Mouse (Mus musculus): ENCODE measurements at regions not wholly inside any gene's neighbourhood (a gene's known extent, or its start where the extent isn't known, plus 50 kb on each side); places are given as distances from the start of the nearest gene placed in this dataset.

DNA sequence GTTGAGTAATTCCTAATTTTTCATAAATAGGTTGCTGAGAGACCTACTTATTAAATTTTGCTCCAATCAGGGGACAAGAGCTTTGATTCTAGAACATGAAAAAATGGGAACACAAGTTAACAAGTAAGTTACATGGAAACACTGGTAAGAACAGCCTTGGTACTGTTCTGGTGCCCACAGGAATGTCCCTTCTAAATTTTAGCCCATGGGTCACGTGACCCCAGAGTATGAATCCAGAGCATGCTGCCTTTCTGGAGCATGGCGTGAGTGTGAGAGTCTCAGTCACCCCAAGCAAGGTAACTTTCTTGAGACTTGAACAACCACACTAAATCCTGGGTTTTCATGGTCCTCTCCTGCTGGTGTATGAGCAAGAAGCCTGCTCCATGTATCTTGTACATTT is 263.7 kb upstream of the Actbl2 start:
- DNase-seq (ENCODE audit: low spot score): no peak

DNA sequence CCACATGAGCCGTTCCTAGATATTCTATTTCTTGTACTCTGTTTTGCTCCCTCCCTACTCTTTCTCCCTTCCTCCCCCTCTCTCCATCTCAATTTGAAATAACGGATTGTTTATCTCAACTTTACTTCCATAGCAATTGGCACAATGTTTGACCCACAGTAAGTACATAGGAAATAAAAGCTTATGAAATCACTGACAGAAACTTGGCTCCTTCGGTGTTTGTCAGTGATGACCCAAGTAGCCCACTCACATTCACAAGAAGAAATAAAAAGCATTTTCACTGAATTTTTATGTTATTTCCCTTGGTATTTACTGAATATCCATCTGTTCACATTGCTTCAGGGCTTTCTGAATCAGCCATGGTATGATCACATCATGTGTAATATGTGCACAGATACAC is 260.2 kb upstream of the Actbl2 start:
- no peak for DNase-seq (ENCODE audit: low spot score)

DNA sequence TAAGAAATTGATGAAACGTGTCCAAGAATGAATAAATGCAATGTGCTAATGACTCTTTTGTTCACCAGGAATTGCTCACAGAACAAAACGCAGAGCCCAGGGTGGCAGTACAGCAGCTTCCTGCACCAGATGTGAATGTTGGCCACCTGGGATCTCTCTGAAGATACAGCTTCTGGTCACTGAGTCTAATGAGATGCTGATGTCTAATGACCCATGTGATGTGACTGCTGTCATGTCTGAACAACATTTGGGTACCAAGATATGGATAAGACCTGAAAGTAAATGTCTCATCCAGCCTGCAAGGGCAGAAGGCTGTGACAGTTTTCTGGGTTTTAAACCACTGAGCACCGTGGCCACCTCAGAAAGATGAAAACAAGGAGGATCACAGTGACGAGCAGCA is 252.1 kb upstream of the Actbl2 start:
- no peak for DNase-seq (ENCODE audit: low spot score)

DNA sequence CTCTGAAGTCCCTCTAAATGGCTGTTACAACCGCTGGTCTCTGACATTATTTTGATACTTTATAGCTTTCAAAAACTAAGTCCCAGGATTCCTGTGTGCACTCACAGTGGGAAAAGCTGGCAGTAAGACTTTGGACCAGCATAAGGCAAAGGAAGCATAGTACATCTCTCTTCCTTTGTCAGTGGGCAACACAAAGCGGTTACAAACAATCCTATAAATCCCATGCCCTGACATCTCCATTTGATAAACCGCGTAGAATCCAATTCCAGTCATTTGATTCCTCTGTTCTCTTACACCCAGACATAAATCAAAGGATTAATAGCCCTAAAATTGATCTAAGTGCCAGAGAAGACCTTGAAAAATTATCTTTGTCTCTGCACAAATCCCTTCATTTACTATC is 240.7 kb upstream of the Actbl2 start:
- DNase-seq (ENCODE audit: low spot score): no peak

DNA sequence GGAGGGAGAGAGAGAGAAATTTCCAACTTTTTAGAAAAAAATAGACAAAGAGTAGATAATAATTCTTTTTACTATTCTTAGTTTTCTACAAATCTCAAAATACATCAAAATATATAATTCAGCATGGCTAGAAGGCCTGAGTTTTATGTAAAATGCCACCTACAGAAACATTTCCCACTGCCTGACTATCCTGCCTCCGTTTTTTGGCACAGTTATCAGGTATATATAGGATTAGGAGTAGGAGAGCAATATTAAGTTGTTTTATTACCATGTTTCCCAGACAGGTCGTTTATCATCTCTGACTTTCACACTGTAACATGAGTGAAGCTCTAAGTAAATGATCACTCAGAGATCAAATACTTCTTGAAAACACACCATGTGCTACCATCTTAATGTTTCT is 224.7 kb upstream of the Actbl2 start:
- DNase-seq (ENCODE audit: low spot score): no peak

DNA sequence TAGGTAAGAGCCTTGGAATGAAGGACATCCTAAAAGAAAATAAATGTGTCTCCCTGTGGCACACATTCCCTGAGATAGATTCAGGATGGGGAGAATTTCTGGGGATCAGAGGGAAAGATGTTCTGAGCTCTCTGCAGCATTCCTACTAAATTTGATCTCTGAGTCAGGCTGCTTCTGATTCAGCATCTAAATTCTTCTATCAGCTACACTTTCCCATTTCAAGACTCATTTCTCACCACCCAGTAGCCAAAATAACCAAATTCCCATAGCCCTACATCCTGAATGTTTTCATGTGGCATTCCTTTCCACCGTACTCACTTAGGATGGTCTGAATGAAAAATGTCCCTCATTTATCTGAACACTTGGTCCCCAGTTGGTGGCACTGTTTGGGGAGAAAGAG is 223.2 kb upstream of the Actbl2 start:
- no peak for DNase-seq (ENCODE audit: low spot score)

DNA sequence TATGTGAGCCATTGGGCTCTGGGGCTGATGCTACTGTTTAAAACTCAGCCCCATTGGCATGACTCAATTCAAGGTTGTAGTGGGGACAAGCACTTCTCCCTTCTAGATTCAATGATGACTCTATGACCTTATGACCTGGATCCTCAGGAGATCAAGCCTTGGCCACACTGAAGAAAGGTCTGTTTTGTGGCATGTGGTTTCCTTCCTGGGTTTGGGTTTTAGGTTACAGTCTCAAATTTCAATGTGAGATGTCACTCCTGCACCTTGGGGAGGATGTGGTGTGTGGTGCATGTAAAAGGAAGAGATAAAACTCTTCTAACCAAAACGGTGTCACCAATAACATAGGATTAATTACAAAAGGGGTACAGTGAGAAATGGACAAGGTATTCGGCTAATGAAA is 211.2 kb upstream of the Actbl2 start:
- DNase-seq (ENCODE audit: low spot score): no peak

DNA sequence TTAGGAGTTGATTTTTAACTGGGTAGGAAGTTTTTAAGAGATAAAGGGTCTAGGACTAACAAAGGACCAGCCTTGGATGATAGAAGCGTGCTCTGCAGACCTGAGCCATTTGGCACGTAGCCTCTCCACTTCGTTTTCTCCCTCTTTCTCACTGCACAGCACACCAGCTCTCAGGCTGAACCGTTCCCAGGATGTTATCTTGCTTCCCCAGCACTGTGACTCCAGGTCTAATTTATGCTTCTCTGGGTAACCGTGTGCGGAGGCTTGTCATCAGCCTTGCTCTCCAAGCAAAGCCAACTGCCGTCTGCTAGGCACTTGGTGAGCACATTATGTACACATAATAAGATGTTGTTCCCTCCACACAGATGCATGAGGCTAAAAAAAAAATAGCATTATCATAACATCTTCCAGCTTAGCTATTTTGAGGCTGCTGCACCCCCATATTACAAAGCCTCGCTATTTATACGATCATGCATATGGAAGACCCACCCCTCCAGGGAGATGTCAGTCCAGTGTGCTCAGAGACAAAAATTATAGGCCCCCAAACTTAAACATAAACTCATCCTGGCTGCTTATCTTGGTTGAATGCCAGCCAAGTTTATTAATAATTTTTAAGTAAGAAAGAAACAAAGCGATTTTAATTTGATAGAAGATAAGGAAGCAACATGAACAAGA is 210.3 kb upstream of the Actbl2 start:
- DNase-seq (ENCODE audit: low spot score): peak; percentile 68

DNA sequence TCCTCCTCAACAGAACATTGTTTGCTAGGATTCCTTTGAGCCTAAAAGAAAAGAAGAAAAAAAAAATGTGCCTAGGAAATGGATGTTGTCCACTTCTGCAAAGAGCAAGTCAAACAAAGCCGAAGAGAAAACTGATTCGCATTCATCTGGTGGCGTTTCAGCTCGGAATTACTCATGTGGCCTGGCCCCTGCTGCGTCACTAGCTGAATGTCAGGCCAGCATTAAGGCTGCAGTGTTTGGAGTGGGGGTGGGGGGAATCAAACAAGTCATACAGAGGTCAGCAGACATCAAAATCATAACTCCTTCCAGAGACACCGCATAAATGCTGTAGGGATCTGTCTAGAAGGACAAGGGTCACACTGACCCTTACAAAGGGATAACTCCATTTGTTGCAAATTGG is 204.7 kb upstream of the Actbl2 start:
- no peak for DNase-seq (ENCODE audit: low spot score)

DNA sequence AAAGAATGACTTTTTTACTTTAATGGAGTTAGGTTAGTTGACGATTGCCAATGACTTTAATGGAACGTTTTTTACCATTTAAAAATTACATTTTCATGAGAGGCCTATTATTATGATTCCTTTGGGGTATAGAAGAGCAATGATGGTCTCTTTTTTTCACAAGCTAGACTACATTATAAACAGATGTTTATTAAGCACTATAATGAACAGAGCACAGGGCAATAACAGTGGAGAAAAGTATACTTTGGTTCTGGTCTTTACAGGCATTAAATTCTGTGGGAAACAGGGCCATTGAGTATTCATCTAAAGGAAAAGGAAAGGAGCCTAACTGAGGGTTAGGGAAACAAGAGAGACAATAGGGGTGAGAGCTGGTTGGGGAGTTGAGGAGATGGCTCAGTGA is 199.0 kb upstream of the Actbl2 start:
- no peak for DNase-seq (ENCODE audit: low spot score)

DNA sequence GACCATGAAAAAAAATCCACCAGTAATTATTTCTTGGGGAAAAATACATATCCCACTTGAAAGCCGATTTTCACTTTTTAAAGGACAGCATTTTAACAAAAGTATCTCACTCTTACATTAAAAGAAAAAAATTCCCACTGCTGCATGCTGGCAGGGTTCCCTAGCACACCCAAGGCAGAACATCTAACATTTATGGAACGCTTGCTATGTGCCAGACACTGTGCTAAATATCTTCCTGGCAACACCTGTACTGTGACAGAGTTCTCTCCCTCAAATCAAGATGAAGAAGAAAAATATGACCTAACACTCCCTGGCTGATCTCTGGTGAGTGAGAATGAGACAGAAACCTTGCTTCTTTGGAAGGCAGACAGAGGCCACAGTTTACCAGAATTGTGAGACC is 167.1 kb upstream of the Actbl2 start:
- DNase-seq (ENCODE audit: low spot score): no peak

DNA sequence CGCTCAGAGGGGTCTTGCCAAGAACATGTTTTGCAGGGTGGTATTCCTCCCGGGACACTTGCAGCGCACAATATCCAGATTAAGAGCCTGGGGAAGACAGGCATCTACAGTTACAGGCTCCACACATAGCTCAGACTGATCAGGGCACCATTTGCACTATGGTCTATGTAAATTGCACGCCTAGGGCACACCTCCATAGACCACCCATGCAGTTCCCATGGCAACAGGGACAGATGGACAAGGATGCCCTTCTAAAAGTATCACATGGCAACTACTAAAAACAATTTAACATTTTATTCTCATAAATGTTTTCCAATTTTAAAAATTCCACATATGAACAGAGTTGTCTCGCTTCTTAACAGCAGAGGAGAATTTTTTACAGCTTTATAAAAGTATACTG is 158.7 kb upstream of the Actbl2 start:
- no peak for DNase-seq (ENCODE audit: low spot score)

DNA sequence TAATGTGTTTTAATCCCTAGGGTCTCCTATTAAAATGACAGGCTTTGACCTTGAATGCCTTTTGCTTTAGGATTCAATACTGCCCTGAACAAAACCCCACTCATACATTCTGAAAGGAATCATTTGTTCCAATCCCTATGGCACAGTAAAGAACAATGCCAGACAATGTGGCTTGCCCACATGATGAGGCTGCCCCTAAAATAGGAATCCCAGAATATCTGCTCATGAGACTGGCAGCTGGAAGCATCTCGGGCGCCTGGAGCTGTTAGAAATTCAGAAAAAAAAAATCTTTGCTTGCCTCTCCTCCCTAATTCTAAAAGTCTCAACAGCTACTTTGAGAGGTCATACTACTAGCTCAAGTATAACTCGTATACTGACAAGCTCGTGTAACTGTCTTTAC is 157.5 kb upstream of the Actbl2 start:
- no peak for DNase-seq (ENCODE audit: low spot score)

DNA sequence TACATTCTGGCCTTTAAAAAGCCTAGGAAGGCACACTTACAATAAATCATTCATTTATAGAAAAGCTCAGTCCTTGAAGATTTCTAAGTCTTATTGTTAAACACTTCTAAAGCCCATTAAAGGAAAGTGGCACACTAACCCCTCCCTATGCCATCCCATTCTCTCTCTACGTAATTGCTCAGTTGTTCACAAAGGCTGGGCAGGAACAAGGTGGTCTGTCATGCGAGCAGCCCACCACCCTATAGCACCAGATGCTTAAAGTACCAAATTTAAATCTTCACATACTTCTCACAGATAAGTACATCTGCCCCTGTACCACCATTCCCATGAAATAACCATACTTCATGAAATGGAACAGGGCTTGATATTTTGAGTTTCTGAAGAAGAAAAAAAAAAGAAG is 156.1 kb upstream of the Actbl2 start:
- DNase-seq (ENCODE audit: low spot score): no peak

DNA sequence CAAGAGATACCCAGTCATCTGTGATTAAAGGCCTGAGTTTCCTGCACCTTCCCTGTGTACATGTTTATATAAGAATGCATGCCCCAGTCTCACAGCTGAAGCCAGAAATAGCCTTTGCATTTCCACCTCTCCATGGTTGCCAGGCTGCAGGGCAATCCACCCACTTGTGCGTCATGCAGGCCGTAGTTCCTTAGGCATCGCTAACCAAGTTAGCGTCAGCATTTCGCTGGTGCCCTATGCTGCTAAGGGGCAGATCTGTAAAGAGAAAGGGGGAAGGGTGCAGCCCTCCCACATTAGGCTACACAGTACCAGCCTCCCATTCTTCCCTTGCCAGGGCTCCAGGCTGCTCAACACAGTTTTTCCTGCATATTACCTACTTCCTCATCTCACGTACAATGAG is 155.6 kb upstream of the Actbl2 start:
- DNase-seq (ENCODE audit: low spot score): no peak

DNA sequence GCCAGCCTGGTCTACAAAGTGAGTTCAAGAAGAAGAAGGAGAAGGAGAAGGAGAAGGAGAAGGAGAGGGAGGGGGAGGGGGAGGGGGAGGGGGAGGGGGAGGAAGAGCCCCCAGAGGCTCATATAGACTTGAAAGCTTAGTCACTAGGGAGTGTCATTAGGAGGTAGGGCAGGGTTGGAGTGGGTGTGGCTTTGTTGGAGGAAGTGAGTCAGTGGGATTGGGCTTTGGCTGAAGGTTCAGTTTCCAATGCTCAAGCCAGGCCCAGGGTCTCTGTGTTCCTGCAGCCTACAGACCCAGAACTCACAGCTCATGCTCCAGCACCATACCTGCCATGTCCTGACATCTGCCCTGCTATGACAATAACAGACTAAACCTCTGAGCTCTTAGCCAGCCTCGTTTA is 154.4 kb upstream of the Actbl2 start:
- DNase-seq (ENCODE audit: low spot score): no peak

DNA sequence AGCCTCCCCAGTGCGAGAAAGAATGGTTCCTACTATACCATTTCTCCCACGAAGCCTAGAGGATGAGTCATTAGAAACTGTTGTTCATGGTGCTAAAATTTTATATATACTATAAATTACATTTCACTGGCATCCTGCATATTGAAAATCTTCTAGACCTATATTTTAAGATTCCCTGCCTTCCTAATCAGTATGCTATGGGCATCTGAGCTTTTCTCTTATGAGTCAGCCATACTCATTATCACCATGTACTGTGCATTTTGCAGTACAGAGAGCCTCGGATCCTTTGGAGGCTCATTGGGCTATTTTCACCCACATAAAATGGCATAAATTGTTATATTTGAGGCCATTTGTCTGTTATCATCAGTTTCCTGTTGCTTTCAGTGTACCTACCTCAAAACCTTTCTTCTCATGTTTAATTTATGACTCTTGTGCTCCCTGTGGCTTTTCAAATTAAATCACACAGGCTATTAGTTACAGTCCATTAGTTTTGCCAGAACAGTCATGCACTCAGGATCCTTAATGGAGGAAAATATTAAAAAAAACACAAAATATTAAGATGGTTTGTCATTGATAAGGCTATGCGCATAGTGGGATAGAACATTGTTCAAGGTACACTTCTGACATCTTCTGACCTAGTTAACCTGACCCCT is 150.1 kb upstream of the Actbl2 start:
- DNase-seq (ENCODE audit: low spot score): no peak

DNA sequence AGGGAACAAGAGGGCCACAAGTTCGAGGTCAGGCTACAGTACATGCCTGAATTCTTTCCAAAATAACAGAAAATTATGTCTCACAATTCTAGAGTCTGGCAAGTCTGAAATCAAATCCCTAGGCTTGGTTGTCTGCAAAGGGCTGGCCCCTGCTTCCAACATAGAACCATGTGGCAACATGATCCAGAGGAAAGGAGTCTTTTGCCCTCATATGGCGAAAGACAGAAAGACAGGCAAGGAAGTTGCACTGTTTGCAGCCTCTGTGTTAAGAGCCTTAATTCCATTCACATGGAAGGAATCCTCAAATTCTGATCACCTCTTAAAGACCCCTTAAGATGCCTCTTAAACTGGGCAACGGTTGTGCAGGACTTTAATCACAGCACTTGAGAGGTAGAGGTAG is 123.7 kb upstream of the Actbl2 start:
- no peak for DNase-seq (ENCODE audit: low spot score)

DNA sequence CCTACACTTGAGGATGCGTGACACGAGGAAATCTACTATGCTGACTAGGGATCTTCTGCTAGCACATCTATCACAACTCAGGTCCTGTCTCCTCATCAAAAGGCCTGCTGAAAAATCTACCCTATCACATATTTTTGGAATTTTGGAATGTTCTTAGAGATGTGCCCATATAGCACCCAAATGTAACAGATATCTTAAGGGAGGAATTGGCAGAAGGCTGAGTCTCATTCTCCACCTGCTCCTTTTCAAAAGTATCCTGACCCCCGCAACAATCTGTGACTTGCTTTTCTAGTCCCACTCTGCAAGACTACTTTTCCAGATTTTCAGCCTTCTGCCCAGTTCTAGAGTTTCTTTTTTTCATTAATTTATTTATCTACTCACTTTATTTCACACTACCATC is 118.4 kb upstream of the Actbl2 start:
- DNase-seq (ENCODE audit: low spot score): no peak

DNA sequence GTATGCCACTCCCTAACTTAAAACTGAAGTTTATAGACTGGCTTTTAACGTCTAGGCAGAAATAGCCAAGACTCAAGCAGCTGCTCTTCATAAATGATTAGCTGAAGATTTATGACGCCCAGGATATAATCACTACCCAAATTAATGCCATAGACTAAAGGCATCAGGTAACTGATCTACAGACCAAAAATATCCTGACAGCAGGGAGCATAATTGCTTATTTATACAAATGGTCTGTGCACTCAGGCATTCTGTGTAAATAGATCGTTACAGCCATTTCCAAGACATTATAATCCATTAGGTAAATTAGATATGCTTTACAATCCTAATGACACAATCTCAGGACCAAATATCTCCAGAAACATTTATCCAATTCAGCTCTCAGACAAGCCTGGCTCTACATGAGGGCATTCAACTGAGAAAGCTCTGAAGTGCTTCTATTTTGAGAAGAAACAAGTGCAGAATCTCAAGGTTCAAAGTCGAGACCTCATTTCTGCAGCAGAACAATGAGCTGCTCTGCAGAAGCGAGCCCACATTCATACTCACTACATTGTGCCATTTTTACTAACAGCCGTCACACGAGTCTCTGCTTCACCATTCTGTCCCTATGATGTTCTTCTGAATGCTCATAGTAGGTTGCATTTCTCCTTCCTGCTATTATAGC is 111.9 kb upstream of the Actbl2 start:
- no peak for DNase-seq (ENCODE audit: low spot score)

DNA sequence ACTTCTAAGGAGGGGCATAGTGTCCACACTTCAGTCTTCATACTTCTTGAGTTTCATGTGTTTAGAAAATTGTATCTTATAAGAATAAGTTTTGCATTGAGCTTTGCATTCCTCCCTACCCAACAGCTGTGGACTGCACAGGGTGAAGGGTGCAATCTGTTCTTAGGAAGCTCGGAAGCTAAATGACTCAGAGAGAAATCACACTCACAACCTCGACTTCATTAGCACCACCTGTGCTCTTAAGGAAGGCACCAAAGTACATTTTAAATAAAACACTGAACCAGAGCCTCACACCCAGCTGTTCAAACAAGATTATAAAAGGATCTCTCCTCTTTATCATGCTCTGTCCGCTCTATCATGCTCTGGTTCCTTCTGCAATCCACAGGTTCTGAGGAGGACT is 110.1 kb upstream of the Actbl2 start:
- DNase-seq (ENCODE audit: low spot score): no peak

DNA sequence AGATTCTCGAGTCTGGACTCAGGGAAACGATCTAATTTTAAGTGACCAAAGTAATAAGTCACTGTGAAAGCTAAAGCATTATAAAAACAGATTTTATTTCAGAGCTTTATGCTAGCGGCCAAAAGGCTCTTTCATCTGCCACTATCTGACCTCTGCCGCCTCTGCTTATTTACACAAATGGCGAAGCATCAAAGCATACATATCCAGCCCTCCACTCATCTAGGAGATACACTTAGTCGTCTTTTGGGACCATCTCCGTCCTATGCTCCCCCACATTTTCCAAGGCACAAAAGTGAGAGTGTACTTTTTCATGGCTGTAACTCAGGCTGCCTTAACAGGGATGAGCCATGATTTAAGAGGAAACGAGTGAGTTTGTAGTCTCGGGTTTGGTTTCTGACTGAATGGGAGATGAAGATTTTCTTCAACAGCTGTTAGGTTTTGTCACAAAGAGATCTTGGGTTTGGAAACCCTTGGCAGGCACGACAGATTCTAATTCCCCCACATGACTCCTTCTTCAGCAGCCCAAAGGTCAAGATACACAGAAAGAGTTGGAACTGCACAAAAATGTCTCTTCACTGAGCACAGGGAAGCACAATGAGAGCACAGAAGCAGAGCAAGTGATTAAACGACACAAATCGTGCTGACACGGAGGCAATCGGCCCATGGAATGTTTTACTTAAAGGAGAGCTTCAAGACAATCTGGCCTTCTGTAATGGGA is 96.7 kb upstream of the Actbl2 start:
- DNase-seq (ENCODE audit: low spot score): no peak

DNA sequence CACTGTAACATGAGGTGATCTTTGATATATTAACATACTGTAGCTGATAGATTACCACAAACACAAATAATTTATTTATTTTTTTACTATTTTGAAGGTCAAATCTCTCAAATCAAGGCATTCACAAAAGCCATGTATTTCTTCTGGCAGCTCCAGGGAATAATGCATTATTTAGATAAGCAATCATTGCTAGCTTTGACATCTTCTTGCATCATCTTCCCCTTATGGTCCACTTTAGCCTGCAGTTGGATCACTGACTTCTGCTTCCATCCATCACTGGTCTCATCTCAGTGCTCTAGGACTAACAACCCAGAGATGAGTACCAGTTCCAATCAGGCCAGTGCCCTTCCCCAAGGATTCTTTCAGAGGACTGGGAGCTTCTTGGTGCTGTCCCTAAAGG is 95.3 kb upstream of the Actbl2 start:
- no peak for DNase-seq (ENCODE audit: low spot score)

All from layer of hippocampus, adult 9-10 months (tissue).